Mouse (Mus musculus) layer of hippocampus, postnatal 14 days (tissue): Measurements from ENCODE around the gene Trhde. TPM values are rescaled to one million over a fixed set of nuclear protein-coding genes. Genes with fewer than 3 reads are reported as not detected.

Experiments used
- DNase-seq, 2 experiments: peaks; one replicate each; pipeline ENCODE4 v3.0.0; 2021 to 2022; ENCODE audit warnings: low spot score in 2 of 2, mixed read lengths in 1 of 2
- long read RNA-seq, 2 experiments: library from polyadenylated mRNA; stranded (forward); transcript quantifications; one replicate each; pipeline ENCODE4 v2.0.0; 2021
- total RNA-seq, 2 experiments: library from RNA; stranded (reverse); gene quantifications; 2 replicates each; pipeline ENCODE4 v1.2.3; 2021

Trhde gene
- 10 to 100 TPM; 40.0 to 45.5 TPM for total RNA-seq
- long read RNA-seq, experiment 1, full-length matches to known transcripts, result 17 of 25 reads
- long read RNA-seq, experiment 1, partial matches to known transcripts, result 3 of 25 reads
- long read RNA-seq, experiment 1, other reads (novel, unspliced or antisense), result 5 of 25 reads
- long read RNA-seq, experiment 2, full-length matches to known transcripts, result 19 of 26 reads
- long read RNA-seq, experiment 2, partial matches to known transcripts, result 2 of 26 reads
- long read RNA-seq, experiment 2, other reads (novel, unspliced or antisense), result 5 of 26 reads

DNA sequence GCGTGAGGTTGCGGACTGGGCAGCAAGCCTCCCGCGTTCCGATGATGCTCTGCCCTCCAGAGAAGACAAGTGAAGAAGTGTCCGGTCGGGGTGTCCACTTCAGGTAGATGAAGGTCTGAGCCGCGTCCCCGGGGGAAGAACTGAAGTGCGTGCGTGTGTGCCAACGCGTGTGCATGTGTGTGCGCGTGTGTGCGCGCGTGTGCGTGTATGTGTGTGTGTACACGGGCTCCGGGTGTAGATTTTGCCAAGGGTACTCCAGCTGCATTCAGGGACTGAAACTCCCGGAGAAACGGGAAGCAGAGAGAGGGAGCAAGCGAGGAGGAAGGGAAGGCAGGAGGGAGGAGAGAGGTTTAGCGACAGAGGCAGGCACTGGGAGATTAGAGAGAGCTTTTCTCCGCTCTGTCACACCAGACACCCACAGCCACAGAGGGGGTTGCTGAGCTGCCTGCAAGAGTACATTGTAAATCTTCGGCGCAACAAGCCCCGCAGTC lies at the start of gene Trhde:
TSS of gene Trhde (minus strand) at position 147 of the 491 bp plus-strand sequence.
- peak; percentile 24 to 35 for DNase-seq

DNA sequence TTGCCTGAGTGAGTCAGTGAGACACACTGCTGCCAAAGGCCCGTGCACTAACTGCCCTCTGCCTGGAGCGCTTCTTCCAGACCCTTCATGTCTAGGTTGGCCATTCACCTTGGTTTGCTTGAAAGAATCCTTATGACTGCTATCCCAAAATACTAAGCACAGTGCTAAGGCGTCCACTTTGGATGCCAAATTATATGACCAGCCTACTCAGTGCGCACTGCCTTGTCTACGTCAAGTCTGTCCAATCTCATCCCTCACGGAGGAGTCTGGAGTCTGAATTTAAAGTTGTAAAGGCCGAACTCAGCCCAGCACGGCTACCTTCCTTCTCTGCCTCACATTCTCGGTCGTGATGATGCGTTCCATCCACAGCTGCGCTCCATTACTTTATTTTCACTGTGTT lies 39.9 kb upstream of the Trhde start:
- no peak for DNase-seq

DNA sequence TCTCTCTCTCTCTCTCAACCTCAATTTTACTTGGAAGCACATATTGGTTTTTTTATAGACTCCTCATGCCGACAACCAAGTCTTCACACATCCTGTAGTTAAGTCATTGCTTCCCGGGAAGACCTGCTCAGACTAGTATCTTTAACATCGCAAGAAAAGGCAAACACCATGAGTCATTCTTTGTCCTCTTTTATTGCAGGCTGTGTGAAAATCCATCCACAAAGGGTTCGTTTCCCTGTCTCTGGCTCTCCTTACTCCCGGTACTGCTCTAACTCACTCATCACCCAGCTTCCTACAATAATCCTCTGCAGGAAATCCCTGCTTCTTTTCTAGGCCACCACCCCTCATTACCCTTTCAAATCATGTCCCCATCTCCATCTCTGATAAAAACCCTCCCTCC lies 39.3 kb upstream of the Trhde start:
- DNase-seq, result no peak

DNA sequence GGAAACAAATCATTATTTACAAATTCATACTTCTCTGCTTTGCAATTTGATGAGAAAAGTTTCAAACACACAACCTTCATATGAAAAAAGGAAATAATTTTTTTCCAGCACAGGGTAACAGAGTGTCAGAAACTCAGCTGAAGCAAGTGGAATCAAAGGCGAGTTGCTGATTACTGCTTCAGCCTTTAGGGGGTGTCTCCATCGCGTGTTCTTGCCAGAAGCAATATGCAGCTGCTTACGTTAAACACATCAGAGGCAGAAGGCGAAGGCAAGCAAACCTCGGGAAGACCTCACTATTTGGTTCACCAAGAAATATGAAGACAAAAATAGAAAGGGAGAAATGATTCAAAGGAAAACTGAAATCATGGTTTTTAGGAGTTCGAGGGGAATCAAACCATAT lies 29.2 kb upstream of the Trhde start:
- DNase-seq, result no peak

DNA sequence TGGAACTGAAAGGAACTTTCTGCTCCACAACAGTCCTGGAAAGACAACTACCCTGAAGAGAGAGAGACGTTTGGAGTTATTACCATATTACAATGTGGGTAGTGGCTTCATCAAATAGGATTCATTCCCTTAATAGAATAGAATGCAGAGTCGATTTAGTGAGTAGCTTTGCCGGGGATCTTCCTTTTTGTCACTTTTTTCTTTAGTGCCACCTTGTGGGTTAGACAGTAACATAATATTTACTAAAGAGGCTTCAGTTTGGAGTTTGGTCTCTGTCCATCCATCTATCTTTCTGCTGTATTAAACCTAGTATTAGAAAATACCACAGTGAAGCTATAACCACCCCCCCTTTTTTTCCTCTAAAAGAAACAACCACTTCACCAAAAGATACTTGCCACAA lies 6.7 kb upstream of the Trhde start:
- no peak for DNase-seq

DNA sequence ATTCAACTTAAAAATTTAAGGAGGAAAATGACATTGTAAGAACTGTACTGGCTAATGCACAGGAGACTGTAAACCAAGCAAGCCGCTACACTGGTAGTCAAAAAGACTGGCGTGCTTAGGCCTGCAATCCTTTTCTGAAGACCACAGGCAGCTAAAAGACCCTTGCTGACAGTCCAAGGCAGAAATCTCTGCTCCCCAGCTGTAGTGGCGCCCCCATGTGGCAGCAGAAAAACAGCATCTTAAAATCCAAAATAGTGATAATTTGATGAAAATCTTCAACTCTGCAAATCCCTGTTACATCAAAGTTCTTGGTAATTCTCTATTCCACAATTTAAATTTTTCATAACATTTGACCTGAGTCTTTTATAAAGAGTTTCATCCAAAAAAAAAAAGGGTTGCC lies 3.8 kb upstream of the Trhde start:
- DNase-seq, result no peak

DNA sequence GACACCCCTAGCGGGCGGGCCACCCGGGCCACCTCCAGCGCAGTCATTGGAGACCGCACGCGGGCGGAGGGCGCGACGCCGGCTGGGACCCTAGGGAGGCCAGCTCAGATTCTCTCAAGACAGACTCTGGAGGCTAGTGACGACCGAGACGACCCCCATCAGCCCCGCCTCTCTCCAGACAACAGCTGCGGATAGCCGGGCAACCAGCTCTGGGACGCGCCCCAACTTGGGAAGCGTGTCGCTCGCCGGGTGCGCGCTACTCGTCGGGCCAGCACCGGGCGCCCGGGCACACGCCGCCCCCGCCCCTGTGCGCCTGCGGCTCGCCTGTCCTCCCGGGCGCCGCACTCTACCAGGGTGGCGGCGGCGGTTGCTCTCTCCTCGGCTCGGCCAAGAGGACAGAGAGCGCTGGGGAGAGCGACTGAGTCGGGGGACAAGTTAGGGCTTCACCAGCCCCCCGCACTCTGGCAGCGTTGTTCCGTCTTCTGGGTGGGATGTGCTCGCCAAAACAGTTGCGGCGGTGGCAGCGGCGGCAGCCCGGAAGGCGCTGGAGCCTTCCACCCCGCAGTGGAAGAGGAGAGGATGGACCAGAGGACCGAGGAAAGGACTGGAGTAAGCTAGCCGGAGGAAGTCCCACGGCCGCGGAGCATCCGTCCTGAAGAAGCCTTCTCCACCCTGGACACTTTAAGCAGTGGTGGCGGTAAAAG lies 498 bp downstream of the Trhde start:
- peak; percentile 20 to 37 for DNase-seq

DNA sequence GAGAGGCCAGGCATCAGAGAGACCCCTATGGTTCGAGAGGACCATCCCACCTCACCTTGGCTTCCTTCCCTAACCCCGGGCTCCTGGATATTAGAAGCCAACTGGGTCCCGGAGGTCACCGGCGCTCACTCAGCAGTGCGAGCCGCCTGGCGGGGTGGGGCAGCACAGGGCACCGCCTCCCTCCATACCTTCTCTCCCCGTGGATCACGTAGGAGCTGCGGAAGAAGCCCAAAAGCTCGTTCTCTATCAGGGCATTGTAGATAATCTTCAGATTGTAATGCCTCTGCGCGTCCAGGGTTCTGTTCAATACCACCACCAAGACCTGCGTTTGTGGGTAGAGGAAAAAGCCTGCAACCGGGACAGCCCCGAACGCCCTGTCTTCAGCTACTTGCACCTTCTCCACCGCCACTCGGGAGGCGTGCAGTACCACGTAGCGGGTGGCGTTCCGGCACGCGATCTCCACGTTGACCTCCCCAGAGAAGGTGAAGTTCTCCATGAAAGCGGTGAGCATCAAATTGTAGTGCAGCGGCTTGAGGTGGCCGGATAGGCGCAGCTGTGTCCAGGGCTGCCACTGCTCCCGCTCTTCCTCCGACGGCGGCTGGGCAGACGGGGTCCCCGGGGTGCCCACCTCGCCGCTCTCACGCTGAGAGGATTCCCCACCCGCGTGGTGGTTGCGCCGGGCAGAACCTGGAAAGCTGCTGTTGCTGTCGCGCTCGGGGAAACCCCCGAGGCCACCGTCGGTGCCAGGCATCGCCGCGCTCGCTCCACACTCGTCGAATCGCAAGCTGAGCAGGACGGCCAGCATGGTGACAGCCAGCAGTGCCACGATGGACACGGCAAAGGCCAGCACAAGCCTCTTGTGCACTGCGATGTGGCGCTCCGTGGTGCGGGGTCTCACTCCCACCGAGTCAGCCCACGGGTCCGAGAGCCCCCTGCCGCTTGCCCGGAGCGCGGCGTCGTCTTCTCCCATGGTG lies 1.5 kb downstream of the Trhde start:
- DNase-seq, result no peak

DNA sequence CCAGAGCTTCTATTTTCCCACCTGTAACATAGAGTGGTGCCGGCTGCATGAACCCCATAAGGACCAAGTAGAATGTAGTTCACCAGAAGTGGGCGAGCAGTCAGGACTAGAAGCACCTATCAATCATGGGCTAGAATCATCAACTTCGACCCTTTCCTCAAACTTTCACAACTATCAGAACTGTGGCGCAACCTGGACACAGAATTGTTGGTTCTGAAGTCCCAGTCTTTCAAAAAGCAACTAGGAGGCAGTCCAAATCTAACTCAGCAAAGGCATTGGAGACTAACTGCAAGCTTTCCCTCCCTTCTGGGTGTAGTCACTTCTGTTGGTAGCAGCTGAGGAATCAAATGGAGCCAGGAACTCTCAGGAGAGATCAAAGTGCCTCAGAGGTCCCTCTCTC lies 2.6 kb downstream of the Trhde start:
- no peak for DNase-seq

DNA sequence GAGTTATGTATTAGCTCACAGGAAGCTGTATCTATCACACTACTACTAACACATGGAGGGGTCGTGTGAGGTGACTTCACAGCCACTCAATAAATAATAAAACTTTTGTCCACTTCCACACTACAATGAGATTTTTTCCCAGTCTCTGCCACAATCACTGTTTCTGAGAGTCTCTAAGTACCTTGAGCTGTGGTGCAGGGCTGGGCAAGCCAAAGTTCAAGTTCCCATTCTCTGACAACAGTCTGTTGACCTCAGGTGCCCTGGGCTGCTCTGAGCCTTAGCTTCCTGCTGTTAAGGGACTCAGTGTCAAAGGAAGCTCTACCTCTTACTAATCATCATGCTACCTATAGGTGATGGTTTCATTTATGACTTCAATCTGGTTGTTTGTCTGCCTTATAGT lies 3.3 kb downstream of the Trhde start:
- no peak for DNase-seq

DNA sequence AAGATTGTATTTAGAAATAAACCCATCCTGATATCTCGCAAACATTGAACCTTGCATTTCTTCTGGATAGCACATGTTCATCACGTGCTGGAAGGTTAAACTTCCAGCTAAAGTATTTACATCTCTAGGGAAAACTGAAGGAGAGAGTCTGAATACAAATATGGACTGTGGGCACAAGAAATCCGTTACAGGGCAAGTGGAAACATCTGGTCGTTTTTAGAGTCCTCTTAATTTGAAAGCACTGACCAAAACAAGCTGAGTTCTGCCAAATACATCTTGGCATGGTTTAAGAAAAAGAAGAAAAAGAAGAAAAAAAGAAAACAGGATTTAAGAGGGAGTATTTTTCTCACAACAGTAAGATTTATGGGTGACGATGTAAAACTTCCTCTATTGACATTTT lies 3.9 kb downstream of the Trhde start:
- DNase-seq, result no peak

DNA sequence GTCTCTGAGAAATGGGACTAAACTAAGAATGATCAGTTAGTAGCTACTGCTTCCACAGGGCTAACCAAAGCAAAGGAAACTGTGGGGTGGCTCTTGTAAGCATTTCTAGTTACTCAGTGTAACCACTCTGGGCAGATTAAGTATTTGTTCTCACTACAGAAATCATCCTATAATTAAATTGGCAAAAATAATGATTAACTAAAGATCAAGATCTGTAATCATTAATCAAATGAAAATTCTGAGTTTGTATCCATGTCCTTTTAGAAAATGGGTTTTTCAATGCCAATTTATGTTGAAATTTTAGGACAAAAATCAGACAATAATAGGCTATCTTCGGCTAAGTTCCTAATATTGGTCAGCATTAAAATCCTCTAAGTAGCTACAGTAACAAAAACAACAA lies 4.4 kb downstream of the Trhde start:
- no peak for DNase-seq

DNA sequence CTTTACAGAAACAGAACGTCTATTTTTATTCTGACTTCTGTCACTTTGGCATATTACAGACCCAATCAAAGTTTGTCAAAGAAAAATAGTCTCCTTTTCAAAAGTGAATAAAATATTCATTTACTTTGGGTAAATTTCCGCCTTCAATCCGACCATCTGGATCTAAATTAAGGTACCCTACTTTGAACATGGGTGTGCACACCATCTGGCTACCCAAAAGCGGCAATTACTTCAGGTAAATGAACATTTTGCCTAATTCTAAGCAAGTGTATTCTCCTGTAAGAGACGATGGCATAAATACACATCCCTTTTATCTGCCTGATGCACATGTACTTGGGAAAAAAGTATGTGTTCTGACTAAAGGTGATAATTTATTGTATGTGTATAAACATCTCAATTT lies 5.2 kb downstream of the Trhde start:
- no peak for DNase-seq

DNA sequence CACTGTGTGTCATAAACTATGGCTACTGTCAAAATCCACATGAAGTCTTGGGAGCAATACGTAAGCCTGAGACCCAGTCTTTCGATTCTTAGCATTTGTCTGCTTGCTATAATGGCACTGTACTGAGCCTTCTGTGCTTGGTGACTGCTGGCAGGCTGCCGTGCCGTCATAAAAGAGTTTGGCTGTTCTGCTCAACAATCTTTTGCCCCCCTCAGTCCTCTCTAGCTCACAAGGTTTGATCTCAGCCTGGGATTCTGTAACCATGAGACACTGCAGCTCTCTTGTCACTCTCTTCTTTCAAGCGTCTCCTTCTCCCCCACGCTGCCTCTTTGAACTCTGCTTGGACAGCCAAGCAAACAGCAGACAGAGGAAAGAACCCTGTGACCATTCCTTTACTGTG lies 7.9 kb downstream of the Trhde start:
- DNase-seq, result no peak

DNA sequence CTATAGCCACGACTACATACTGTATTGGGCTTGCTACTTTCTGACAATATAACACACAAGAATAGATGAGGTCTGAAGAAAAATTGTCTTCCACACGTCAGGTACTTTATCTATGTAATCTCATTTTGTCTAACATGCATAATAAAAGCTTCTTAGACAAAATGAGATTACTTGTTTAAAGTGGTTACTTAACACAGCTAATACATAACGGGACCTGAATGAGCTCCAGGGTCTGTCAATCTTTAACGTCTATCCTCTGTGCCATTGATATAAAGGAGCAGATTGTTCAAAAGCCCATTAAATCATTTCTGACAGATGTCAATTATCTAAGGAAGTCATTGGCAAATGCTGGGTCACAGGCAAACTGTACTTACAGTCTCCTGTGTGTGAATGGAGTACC lies 36.2 kb downstream of the Trhde start:
- DNase-seq, result no peak

DNA sequence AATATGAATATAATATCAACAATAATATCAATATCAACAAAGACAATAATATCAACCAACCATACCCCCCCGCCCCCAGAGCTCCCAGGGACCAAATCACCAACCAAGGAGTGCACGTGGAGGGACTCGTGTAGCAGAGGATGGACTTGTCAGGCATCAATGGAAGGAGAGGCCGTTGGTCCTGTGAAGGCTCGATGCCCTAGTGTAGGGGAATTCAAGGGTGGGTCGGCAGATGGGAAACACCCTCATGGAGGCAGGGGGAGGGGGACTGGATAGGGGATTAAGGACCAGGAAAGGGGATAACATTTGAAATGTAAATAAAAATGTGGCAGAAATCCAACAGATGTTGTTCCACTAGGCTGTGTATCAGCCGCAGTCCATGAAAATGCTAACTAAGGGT lies 40.0 kb downstream of the Trhde start:
- DNase-seq, result no peak

DNA sequence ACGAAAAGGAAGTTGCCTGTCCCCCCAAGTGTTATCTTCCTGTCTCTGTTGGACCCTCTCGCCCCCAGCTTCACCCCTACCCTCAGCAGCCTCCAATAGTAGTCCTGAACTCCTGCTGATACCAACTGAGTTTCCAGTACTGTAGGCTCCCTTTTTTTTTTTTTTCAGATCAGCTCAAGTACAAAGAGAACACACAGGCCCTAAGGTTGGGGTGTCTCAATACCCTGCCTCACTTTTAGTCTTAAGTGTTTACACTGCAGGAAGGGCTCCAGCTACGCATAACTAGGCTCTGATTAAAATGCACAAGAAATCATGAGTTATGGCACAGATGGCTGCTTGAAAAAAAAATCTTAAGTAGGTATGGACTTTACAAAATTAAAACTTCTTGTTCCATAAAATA lies 42.9 kb downstream of the Trhde start:
- no peak for DNase-seq

DNA sequence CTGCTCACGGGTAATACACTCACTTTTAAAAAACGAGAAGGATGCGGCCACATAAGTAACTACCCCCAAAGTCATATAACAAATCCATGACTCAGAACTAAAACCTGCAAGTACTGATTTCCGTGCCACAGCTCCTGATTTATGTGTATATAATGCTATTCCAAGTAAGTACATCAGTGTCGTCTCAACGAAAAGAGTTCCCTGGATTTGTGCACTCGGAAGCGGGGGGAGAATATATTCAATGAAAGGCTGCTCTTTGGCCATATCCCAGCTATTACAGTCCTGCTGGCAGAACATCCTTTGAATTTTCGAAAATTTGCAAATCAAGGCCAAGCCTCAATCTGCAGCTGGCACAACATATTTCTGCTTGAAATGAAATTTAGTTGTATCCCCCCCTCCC lies 43.5 kb downstream of the Trhde start:
- peak; percentile 11 to 31 for DNase-seq

DNA sequence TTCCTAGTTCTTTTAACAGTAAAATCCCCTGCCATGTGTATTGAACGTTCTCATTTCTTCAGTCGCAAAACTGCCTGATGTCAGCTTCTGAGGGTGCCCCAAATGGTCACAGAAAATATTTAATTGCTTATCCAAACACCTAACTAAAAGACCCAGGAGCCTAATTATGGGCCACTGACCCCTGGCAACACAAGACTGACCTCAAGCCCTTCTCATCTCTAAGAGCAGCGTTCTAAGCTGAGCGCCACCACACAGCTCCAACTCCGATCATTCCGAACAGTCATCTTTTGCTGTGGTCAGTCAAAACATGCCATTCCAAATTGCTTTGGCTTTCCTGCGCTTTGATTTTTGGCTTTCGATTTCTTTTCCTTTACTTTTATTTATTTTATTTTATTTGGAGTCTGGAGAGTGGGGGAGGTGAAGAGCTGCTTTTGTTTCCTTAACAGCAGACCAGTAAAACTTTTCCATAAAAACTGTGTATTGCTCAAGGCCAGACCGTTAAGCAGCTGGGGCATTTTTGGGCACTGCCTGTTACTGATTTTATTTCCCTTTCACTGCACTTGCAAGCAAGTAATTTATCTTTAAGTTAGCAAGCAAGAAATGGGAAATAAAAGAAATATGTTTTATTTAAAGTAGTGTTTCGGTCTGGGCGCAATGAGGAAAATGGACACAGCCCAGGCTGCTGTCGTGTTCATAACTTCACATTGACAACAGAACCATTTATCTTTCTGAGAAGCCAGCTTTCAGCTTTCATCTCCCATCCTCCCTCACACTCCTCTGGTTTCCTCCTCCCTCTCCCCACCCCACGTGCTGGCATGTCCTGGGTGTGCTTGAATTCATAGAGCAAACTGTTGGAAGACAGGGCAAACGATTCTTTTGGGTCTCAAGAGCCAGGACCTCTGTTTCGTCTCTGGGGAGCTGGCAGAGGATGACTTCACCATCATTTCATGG lies 59.1 kb downstream of the Trhde start:
- no peak for DNase-seq

DNA sequence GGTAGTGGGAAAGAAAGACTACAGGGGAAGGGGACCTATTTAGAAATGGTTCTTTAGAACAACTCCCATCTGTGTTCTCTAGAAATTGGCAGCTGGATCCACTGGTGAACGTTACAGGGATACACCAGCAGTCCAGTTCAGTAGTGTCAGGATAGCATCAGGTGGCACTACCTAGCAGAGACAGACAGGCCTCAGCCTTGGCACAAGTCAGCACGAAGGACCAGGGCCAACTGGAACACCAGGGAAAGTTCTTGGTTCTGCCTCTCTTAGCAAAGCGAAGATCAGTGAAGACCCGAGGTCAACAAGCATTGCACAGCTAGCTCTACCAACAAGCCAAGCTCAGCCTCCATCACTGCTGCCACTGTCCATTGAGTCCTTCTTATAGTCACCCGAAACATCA lies 62.2 kb downstream of the Trhde start:
- DNase-seq, result no peak

DNA sequence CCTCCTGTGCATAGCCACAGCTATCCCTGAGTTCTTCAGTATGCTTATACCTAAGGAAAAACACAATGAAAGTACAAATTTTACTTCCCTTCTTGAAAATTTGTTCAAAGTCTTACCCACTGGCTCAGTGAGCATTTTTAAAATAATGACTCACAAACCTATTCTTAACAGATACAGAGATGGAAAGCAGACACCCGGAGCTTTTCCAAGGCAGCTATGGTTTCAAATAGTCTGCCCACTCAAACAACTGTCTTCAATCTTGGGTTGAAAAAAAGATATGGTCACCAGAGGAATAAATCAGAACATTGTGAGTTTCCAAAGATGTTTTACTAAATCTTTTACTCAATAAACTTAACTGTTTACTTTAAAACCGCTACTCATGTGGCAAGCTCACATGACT lies 64.5 kb downstream of the Trhde start:
- no peak for DNase-seq
